Mouse (Mus musculus): ENCODE data around the gene Hoxa3.
A peak's percentile ranks its signal among the peaks of the same experiment; 100 is the strongest.

Hoxa3 gene

GRCm38 (mm10) chr6:52219234-52219942 lies 6.3 kb upstream of the Hoxa3 start:
- no peak for DNase-seq (ENCODE audit: low spot score)

GRCm38 (mm10) chr6:52218643-52219215 lies 5.6 kb upstream of the Hoxa3 start:
- DNase-seq (ENCODE audit: low spot score): no peak

- no peak for DNase-seq (ENCODE audit: low spot score)
These were observed 4.9 kb upstream of the Hoxa3 start for GRCm38 (mm10) chr6:52217895-52218642.

GRCm38 (mm10) chr6:52217459-52217768 lies 4.3 kb upstream of the Hoxa3 start:
- DNase-seq (ENCODE audit: low spot score): no peak

- DNase-seq (ENCODE audit: low spot score): no peak
These were observed 3.7 kb upstream of the Hoxa3 start for GRCm38 (mm10) chr6:52216691-52217458.

- DNase-seq (ENCODE audit: low spot score): no peak
These were observed 2.8 kb upstream of the Hoxa3 start for GRCm38 (mm10) chr6:52215771-52216535.

- no peak for DNase-seq (ENCODE audit: low spot score)
These were observed 1.9 kb upstream of the Hoxa3 start for GRCm38 (mm10) chr6:52215070-52215469.

GRCm38 (mm10) chr6:52214271-52214670 lies 1.1 kb upstream of the Hoxa3 start:
- DNase-seq (ENCODE audit: low spot score): no peak

GRCm38 (mm10) chr6:52212556-52213118 lies 499 bp downstream of the Hoxa3 start:
- DNase-seq (ENCODE audit: low spot score): no peak

GRCm38 (mm10) chr6:52211961-52212360 lies 1.2 kb downstream of the Hoxa3 start:
- DNase-seq (ENCODE audit: low spot score): no peak

GRCm38 (mm10) chr6:52211170-52211935 lies 1.8 kb downstream of the Hoxa3 start:
- DNase-seq (ENCODE audit: low spot score): peak; percentile 58

GRCm38 (mm10) chr6:52209685-52210046 lies 3.5 kb downstream of the Hoxa3 start:
- no peak for DNase-seq (ENCODE audit: low spot score)

GRCm38 (mm10) chr6:52208868-52209684 lies 4.1 kb downstream of the Hoxa3 start:
- no peak for DNase-seq (ENCODE audit: low spot score)

- no peak for DNase-seq (ENCODE audit: low spot score)
These were observed 4.9 kb downstream of the Hoxa3 start, which contains the start of gene Hoxa6 for GRCm38 (mm10) chr6:52208072-52208867. Gene Hoxa6 (minus strand): TSS chr6:52208722.

GRCm38 (mm10) chr6:52207684-52207976 lies 5.5 kb downstream of the Hoxa3 start:
- no peak for DNase-seq (ENCODE audit: low spot score)

GRCm38 (mm10) chr6:52206882-52207683 lies 6.1 kb downstream of the Hoxa3 start:
- no peak for DNase-seq (ENCODE audit: low spot score)

GRCm38 (mm10) chr6:52205638-52206621 lies 7.2 kb downstream of the Hoxa3 start:
- DNase-seq (ENCODE audit: low spot score): no peak

All from MN1 (cell line).